Mouse (Mus musculus) adrenal gland, adult 8-10 months (tissue): ENCODE data around the gene Gm20388. TPM values are rescaled to one million over a fixed set of nuclear protein-coding genes. Genes with fewer than 3 reads are reported as not detected.

Experiments used
- DNase-seq: peaks from one replicate; pipeline ENCODE4 v3.0.0; 2022
- total RNA-seq, 4 experiments: library from RNA; stranded (reverse); gene quantifications; 2 replicates each; pipeline ENCODE4 v1.2.4; 2022

Gm20388 gene
- total RNA-seq, 4 experiments from 2014 or later = 1.7 to 16.9 (median 5.8) TPM

- DNase-seq = peak; percentile 50
Observed at GRCm38 (mm10) chr8:122432443-122433268, 2522.0 kb downstream of the Gm20388 start, which contains the start of gene Cyba. Gene Cyba, minus strand, starts transcription at chr8:122432930.

- no peak for DNase-seq
Observed at GRCm38 (mm10) chr8:122433269-122433905, 2522.7 kb downstream of the Gm20388 start.

GRCm38 (mm10) chr8:122435375-122435774 lies 2524.7 kb downstream of the Gm20388 start:
- no peak for DNase-seq

DNA sequence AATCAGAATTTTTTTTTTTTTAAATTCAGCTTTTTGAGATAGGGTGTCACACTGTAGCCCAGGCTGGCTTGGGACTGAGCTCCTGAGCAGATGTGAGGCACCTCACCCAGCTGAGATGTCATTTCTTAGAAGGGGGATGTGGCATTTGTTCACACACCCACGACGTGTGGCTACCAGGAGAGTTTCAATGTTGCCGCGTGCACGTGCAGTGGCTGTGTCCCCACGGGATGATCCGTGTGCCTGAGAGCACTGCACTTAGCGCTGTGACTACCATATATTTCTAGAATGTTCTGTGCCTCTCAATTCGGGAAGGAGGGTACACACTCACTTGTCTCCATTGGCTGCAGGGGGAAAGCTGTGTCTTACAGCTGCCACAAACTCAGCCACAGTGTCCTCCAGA lies 2525.5 kb downstream of the Gm20388 start:
- no peak for DNase-seq

GRCm38 (mm10) chr8:122436586-122437125 lies 2526.0 kb downstream of the Gm20388 start:
- DNase-seq = no peak

DNA sequence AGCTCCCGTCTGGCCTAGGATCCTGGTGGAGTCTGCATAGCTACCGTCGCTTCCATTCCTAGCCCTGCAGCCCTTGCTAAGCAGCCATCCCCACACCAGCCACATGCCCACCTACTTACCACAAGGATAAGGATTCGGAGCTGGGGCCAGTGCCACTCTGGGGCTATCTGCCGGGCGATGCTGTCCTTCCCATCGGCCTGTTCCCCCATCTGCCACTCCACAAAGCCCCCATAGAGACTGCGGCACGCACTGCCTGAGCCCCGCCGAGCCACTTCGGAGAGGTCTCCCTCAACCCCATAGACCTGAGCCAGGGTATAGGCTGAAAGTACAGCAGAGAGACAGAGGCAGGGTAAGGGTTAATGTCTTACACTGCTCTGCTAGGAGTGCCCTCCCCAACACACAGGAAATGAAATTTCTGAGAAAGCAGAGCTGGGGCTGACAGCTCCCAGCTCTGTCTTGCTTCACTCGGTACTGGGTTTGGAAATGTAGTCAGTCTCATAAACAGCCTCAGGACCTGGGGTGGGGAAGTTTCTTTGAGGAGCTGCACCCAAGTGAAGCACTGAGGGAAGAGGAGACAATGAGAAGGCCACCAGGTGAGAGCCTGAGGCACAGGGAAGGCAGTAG lies 2527.2 kb downstream of the Gm20388 start:
- DNase-seq = no peak

DNA sequence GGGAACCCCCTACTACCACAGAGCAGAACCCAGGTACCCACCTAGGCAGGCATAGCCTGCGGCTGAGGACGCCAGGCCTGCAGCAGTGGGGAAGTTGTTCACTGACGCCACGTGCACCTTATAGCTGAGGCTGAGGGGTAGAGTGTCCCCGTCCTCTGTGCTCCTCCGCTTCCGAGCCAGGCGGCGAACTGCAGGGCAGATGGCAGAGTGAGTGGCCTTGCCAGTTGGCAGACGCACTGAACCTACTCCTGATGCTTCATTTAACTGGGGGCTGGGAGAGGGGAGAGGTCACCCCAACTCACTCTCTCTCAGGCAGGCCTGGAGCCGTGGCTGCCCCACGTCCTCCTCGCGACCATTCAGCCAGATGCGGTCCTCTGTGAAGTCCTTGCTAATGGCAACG lies 2528.7 kb downstream of the Gm20388 start:
- DNase-seq = no peak

GRCm38 (mm10) chr8:122441326-122441725 lies 2530.7 kb downstream of the Gm20388 start:
- no peak for DNase-seq

DNA sequence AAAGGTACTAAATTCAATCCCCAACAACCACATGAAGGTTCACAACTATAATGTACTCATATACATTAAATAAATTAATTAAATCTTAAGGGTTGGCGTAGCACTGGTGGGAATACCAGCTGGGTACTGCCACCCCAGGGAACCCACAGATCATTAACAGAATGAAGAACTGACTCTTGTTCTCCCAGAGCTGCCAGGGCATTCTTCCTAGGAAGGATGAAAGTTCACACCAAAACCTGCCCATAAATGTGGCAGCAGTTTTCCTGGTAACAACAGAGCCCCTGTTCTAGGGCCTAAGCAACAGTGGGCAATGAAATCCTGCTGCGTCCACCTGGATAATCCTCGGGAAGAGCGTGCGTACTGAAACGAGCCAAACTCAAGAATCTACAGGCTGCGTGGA lies 2531.7 kb downstream of the Gm20388 start:
- DNase-seq = no peak

GRCm38 (mm10) chr8:122442781-122443180 lies 2532.1 kb downstream of the Gm20388 start:
- DNase-seq = no peak

GRCm38 (mm10) chr8:122443262-122444006 lies 2532.8 kb downstream of the Gm20388 start, which contains the start of gene Mvd:
Gene Mvd, minus strand, starts transcription at chr8:122443422.
- peak; percentile 100 for DNase-seq

DNA sequence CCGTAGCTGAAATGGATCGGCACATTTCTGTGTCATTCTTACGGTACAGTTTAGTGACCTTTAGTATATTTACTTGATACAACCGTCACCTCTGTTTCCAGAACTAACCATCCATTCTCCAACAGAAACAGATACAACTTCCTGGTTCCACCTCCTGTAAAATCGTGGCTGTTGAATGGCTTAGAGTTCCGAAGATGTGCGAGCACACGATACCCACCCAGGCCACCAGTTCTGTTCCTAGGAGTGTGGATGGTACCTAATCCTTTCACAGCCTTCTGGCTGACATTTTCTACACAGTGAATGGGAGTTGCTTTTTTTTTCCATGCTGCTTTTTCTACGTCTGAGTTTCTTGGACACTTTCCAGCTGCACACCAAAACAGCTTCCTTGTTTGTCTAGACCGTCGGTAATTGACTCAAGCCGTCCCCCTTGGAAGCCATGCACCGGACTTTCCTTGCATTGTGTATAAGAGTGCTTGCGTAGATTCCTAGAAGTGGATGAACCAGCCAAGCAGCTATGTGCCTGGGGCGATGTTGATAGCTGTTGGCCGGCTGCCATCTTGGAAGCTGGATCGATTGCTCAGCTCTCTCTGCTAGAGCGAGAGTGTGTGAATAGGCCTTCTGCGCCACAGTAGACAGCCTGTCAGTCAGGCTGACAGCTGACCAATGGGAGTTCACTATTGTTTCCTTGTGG lies 2533.6 kb downstream of the Gm20388 start:
- DNase-seq = peak; percentile 81

DNA sequence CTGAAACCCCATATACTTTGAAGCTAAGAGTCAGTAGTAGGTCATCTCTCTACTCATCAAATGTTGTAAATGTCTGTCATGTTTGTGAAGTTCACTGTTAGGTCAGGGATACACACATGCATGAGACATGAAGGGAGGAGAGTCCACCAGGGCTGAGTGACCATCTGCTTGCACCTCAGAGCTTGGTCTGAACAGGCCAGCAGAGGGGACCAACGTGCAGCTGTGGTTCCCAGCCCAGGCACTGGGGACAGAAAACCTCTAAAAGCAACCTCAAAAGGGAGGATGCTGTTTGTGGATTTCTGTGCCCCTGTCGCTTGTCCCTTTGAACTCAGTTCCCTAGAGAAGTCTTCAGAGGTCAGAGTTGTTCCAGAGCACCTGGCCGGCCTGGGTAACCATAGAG lies 2534.6 kb downstream of the Gm20388 start:
- no peak for DNase-seq

- DNase-seq = no peak
Observed at GRCm38 (mm10) chr8:122451161-122451703, 2540.6 kb downstream of the Gm20388 start.

DNA sequence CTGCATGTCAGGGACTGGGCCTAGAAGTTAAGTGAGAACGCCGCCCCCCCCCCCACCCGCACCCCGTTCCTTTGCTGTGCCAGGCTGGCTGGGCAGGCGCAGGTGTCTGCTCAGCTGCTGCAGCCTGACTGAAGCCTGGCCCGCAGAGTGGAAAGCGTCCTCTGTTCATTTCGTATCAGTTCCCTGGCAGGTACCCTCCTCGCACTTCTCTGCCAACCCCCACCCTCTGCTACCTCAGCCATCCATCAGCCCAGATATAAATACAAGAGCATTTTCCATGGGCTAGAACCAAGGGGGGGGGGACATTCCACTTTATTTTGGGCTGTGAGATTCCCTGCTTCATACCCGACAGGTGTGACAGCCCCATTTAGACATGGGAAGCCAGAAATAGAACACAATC lies 2541.5 kb downstream of the Gm20388 start:
- DNase-seq = no peak

DNA sequence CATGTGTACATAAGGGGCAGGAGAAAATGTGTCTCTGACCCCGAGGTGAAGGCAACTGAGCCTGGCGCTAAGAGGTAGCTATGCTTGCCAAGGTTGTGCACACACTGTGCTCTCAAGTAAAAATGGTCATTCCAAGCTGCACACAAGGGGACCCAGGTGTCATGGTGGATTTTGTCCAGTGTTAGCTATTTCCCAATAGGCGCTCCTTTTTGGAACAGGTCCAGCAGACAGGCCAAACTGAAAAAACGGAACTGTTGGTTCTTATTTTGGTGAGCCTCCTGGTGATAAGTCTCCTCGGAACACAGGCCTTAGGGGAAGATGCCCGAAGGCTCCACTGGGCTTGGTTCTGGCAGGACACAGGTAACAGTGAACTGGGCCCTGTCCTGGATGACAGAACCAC lies 2543.8 kb downstream of the Gm20388 start:
- no peak for DNase-seq

GRCm38 (mm10) chr8:122457171-122457570 lies 2546.5 kb downstream of the Gm20388 start:
- no peak for DNase-seq

DNA sequence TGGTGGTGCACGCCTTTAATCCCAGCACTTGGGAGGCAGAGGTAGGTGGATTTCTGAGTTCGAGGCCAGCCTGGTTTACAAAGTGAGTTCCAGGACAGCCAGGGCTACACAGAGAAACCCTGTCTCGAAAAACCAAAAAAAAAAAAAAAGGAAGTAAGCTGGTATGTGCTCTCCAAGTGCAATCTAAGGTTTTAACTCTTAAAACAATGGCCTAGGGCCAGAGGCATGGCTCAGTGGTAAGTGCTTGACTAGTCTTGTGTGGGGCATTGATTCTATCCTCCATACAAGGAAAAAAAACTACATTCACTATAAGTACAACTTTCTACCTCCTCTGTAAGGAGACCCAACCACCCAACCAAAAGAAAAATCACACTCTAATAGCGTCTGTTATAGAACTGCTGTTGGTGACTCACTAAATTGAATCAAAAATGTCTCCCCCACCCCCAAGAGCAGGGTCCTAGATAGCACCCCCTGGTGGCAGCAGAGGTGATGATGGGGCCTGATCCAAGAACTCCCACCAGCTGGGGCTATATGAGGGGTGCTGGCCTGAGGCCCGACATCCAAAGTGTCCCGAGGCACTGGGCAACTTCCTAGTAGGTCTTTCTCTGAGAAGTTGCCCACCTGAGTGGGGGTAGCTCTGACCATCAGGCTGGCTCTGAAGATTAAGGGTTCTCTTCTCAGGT lies 2548.7 kb downstream of the Gm20388 start:
- DNase-seq = no peak

GRCm38 (mm10) chr8:122459990-122460389 lies 2549.3 kb downstream of the Gm20388 start:
- no peak for DNase-seq
